13 mouse cellular contexts compared by ENCODE assay signal in genomic region chr6:135089786-135090185, GRCm38 (mm10). TPM values are rescaled to one million over a fixed set of nuclear protein-coding genes. Genes with fewer than 3 reads are reported as not detected.
DNase-seq lines count a peak whose midpoint lies in the region; ATAC-seq lines count a peak whose summit lies in the region.
"Had no signal": no experiment of that assay in that cellular context is flagged by ENCODE, and none has a peak within 500 bp of the region (broad histone marks: within the 10 kb centered on the region; RNA-seq: fewer than 3 reads in every experiment).

No protein-coding gene starts in this region.

- H3K9ac ChIP-seq in liver, embryonic 11.5 days (ENCODE audit: low read depth, low read length): no peak overlapping the region
- H3K9ac ChIP-seq in forebrain, embryonic 12.5 days: no peak overlapping the region
- H3K9ac ChIP-seq: lung, embryonic 14.5 days had no signal

- H3K4me3 ChIP-seq in liver, embryonic 11.5 days (ENCODE audit: low read depth, low read length): no peak overlapping the region
- H3K4me3 ChIP-seq in forebrain, embryonic 12.5 days (replicated peaks): no peak overlapping the region
- H3K4me3 ChIP-seq: heart, adult 2 months had no signal

- H3K4me1 ChIP-seq in liver, embryonic 11.5 days (replicated peaks; ENCODE audit: control insufficient read depth, insufficient read depth, low read length): no peaks in the 10 kb centered on the region
- H3K4me1 ChIP-seq in forebrain, embryonic 12.5 days: peaks cover 5% of the 10 kb centered on the region

- H3K27ac ChIP-seq in liver, embryonic 11.5 days (ENCODE audit: low read depth, low read length): no peak overlapping the region
- H3K27ac ChIP-seq in forebrain, embryonic 12.5 days: no peak overlapping the region
- H3K27ac ChIP-seq: heart, adult 2 months had no signal

- H3K4me2 ChIP-seq in liver, embryonic 11.5 days: no peak overlapping the region
- no peak overlapping the region for H3K4me2 ChIP-seq in forebrain, embryonic 12.5 days
- H3K4me2 ChIP-seq: lung, embryonic 14.5 days had no signal

- no peaks in the 10 kb centered on the region for H3K27me3 ChIP-seq in liver, embryonic 11.5 days (replicated peaks; ENCODE audit: control insufficient read depth, insufficient read depth, low read length)
- no peaks in the 10 kb centered on the region for H3K27me3 ChIP-seq in forebrain, embryonic 12.5 days

- WGBS in liver, embryonic 11.5 days: 28% methylated on average over 8 of the region's 8 CpGs
- WGBS in forebrain, embryonic 12.5 days: 20% methylated on average over 8 of the region's 8 CpGs

- no peak for ATAC-seq in liver, embryonic 11.5 days (replicated peaks; ENCODE audit: low FRiP score)
- ATAC-seq in frontal cortex, adult (ENCODE audit: low TSS enrichment): peak; percentile 39; the same call in 1 of the 2 replicates
- no peak for ATAC-seq in forebrain, embryonic 12.5 days (ENCODE audit: low FRiP score)

- DNase-seq in embryo, embryonic 10 days (ENCODE audit: low spot score): peak; percentile 53
- DNase-seq in embryo, embryonic 9.5 days (ENCODE audit: extremely low spot score): no peak
- DNase-seq in liver: peak; percentile 12
- no peak for DNase-seq in liver, embryonic 11.5 days (ENCODE audit: low spot score)
- DNase-seq in right cerebral cortex, adult 2 months (ENCODE audit: low spot score in 2 of 2): peak; percentile 37 to 46
- DNase-seq in thymus, adult 18-20 months: no peak
- DNase-seq: adrenal gland, postnatal 10 days; heart, adult 2 months; lung, embryonic 14.5 days had no signal

- no peaks in the 10 kb centered on the region for H3K36me3 ChIP-seq in liver, embryonic 11.5 days (ENCODE audit: control insufficient read depth, insufficient read depth, low read length)
- no peaks in the 10 kb centered on the region for H3K36me3 ChIP-seq in forebrain, embryonic 12.5 days (replicated peaks)

- H3K9me3 ChIP-seq in liver, embryonic 11.5 days (ENCODE audit: control insufficient read depth, low read length): no peaks in the 10 kb centered on the region
- H3K9me3 ChIP-seq in forebrain, embryonic 12.5 days: no peaks in the 10 kb centered on the region

RNA-seq across cellular contexts. Expression of gene Gprc5a, which starts 24.3 kb away (rescaled TPM):
- 0.80 and 1.4 TPM in 2 replicates for polyA plus RNA-seq in liver, embryonic 11.5 days (2014; fragmentation: Nextera tagmentation; extraction: Ambion mirVana)
- polyA plus RNA-seq in forebrain, embryonic 12.5 days (2016; fragmentation: Nextera tagmentation; extraction: Ambion mirVana): 1.7 and 1.8 TPM in 2 replicates

RNA-seq across cellular contexts. Expression of gene Gprc5d, which starts 28.3 kb away (rescaled TPM):
- 0.25 TPM in 1 of 2 replicates, not detected in the other for polyA plus RNA-seq in liver, embryonic 11.5 days (2014; fragmentation: Nextera tagmentation; extraction: Ambion mirVana)
- polyA plus RNA-seq in forebrain, embryonic 12.5 days (2016; fragmentation: Nextera tagmentation; extraction: Ambion mirVana): not detected in 2 replicates
- polyA plus RNA-seq: embryonic facial prominence, embryonic 11.5 days; heart, adult 2 months; kidney, embryonic 14.5 days; lung, embryonic 14.5 days had no signal

Comparison
In these comparisons a context has a peak if more than half of its experiments do, and no peak if none do; other contexts are left out.
1. DNase-seq: peak in embryo, embryonic 10 days (single experiment), liver (single experiment) and right cerebral cortex, adult 2 months (2 of 2); none in embryo, embryonic 9.5 days (single experiment), liver, embryonic 11.5 days (single experiment) and thymus, adult 18-20 months (0 of 2).